In genomic region chr4:139703468-139703867, GRCm38 (mm10) we compare ENCODE assay signal across 20 mouse cellular contexts. TPM values are rescaled to one million over a fixed set of nuclear protein-coding genes. Genes with fewer than 3 reads are reported as not detected.
DNase-seq lines count a peak whose midpoint lies in the region; ATAC-seq and TF ChIP-seq lines count a peak whose summit lies in the region.
"Had no signal": no experiment of that assay in that cellular context is flagged by ENCODE, and none has a peak within 500 bp of the region (broad histone marks: within the 10 kb centered on the region; RNA-seq: fewer than 3 reads in every experiment).

No protein-coding gene starts in this region.

- DNase-seq in gastrocnemius, adult 2 months, result no peak
- DNase-seq in gastrocnemius, postnatal 4 days (ENCODE audit: low spot score in 2 of 2), result no peak
- no peak for DNase-seq in lung, embryonic 14.5 days
- no peak for DNase-seq in lung, adult 18-20 months
- DNase-seq in liver, postnatal 0 days, result no peak
- DNase-seq in adrenal gland, adult 18-20 months (ENCODE audit: low spot score in 2 of 2), result no peak
- DNase-seq in retina, postnatal 1 day, result no peak
- DNase-seq: cerebellum, adult 9-10 months; gastrocnemius, postnatal 36 days; heart, postnatal 36 days; kidney, adult 8-10 months; layer of hippocampus, adult 9-11 months; left cerebral cortex, postnatal 4 days; lung, postnatal 10 days; midbrain, embryonic 14.5 days; right cerebral cortex, postnatal 25 days had no signal

- no peak overlapping the region for H3K9ac ChIP-seq in lung, embryonic 14.5 days
- H3K9ac ChIP-seq in liver, postnatal 0 days (replicated peaks), result no peak overlapping the region

- no peaks in the 10 kb centered on the region for H3K4me1 ChIP-seq in lung, embryonic 14.5 days (ENCODE audit: insufficient read depth)
- H3K4me1 ChIP-seq in E14TG2a.4 (replicated peaks; ENCODE audit: low read depth, low read length), result 0 out of 2 replicates have a peak, but pooled peaks cover under 1% of the 10 kb centered on the region
- no peaks in the 10 kb centered on the region for H3K4me1 ChIP-seq in liver, postnatal 0 days (ENCODE audit: insufficient read depth)

- no peak for TF ChIP-seq EP300 in liver, postnatal 0 days (IDR thresholded peaks at IDR 0.05; ENCODE audit: low read depth)

- H3K4me3 ChIP-seq in gastrocnemius, adult 2 months, result no peak overlapping the region
- H3K4me3 ChIP-seq in lung, embryonic 14.5 days (ENCODE audit: low read depth, low read length), result no peak overlapping the region
- H3K4me3 ChIP-seq in E14TG2a.4 (replicated peaks; ENCODE audit: low read length), result no peak overlapping the region
- no peak overlapping the region for H3K4me3 ChIP-seq in liver, postnatal 0 days (ENCODE audit: low read depth, low read length)

- 81% methylated on average over 11 of the region's 11 CpGs for WGBS in lung, embryonic 14.5 days
- WGBS in liver, postnatal 0 days (ENCODE audit: insufficient replicate concordance), result 65% methylated on average over 11 of the region's 11 CpGs

- ATAC-seq in lung, embryonic 14.5 days (ENCODE audit: insufficient read depth), result no peak
- no peak for ATAC-seq in liver, postnatal 0 days

- no peak overlapping the region for H3K27ac ChIP-seq in gastrocnemius, adult 2 months
- no peak overlapping the region for H3K27ac ChIP-seq in lung, embryonic 14.5 days (ENCODE audit: low read depth)
- no peak overlapping the region for H3K27ac ChIP-seq in liver, postnatal 0 days (ENCODE audit: low read depth)

- no peak overlapping the region for H3K4me2 ChIP-seq in lung, embryonic 14.5 days
- no peak overlapping the region for H3K4me2 ChIP-seq in liver, postnatal 0 days (ENCODE audit: low read depth, low read length)

- intact Hi-C loops in gastrocnemius, adult 2 months (cut with DNase I), result no loop called here

- H3K27me3 ChIP-seq in lung, embryonic 14.5 days (ENCODE audit: insufficient read depth, low read length), result no peaks in the 10 kb centered on the region
- peaks cover 58% of the 10 kb centered on the region for H3K27me3 ChIP-seq in E14TG2a.4 (ENCODE audit: insufficient read depth, low read length)
- H3K27me3 ChIP-seq in liver, postnatal 0 days (ENCODE audit: insufficient read depth, low read length), result no peaks in the 10 kb centered on the region

- H3K9me3 ChIP-seq in lung, embryonic 14.5 days (ENCODE audit: low read depth, low read length), result no peaks in the 10 kb centered on the region
- H3K9me3 ChIP-seq in E14TG2a.4 (ENCODE audit: low read length), result no peaks in the 10 kb centered on the region
- no peaks in the 10 kb centered on the region for H3K9me3 ChIP-seq in liver, postnatal 0 days (ENCODE audit: low read length)

- TF ChIP-seq CTCF in gastrocnemius, adult 2 months (IDR thresholded peaks at IDR 0.05), result peak; percentile 39
- peak; percentile 43 for TF ChIP-seq CTCF in lung, embryonic 14.5 days (IDR thresholded peaks at IDR 0.05; ENCODE audit: low read depth)
- peak; percentile 74 for TF ChIP-seq CTCF in E14TG2a.4 (conservative IDR thresholded peaks at IDR 0.05; ENCODE audit: low read length)
- peak; percentile 54 for TF ChIP-seq CTCF in liver, postnatal 0 days (IDR thresholded peaks at IDR 0.05; ENCODE audit: low read depth)

- H3K36me3 ChIP-seq in lung, embryonic 14.5 days (ENCODE audit: insufficient read depth), result no peaks in the 10 kb centered on the region
- no peaks in the 10 kb centered on the region for H3K36me3 ChIP-seq in E14TG2a.4 (ENCODE audit: insufficient read depth, low read length)
- H3K36me3 ChIP-seq in liver, postnatal 0 days (replicated peaks; ENCODE audit: insufficient read depth, low read length), result no peaks in the 10 kb centered on the region

RNA-seq across cellular contexts. Expression of gene Tas1r2, which starts 50.1 kb away (rescaled TPM):
- not detected for total RNA-seq in gastrocnemius, adult 2 months (2021)
- total RNA-seq in gastrocnemius, postnatal 4 days (2021), result not detected
- not detected in 2 replicates for polyA plus RNA-seq in lung, embryonic 14.5 days (2014; fragmentation: Nextera tagmentation; extraction: Ambion mirVana)
- not detected in 2 replicates for polyA plus RNA-seq in liver, postnatal 0 days (2015; fragmentation: Nextera tagmentation; extraction: Ambion mirVana)
- total RNA-seq in adrenal gland, adult 18-20 months (2021), result not detected
- total RNA-seq: gastrocnemius, postnatal 36 days; heart, postnatal 36 days; left cerebral cortex, postnatal 4 days had no signal
- polyA plus RNA-seq: embryonic facial prominence, embryonic 11.5 days; forebrain, embryonic 11.5 days; midbrain, embryonic 14.5 days; neural tube, embryonic 14.5 days had no signal
